9 mouse cellular contexts compared by ENCODE assay signal in genomic region chr10:42591993-42592686, GRCm38 (mm10). TPM values are rescaled to one million over a fixed set of nuclear protein-coding genes. Genes with fewer than 3 reads are reported as not detected.
DNase-seq lines count a peak whose midpoint lies in the region; ATAC-seq and TF ChIP-seq lines count a peak whose summit lies in the region.
"Had no signal": no experiment of that assay in that cellular context is flagged by ENCODE, and none has a peak within 500 bp of the region (broad histone marks: within the 10 kb centered on the region; RNA-seq: fewer than 3 reads in every experiment).

No protein-coding gene starts in this region.

- 0 out of 2 replicates have a peak, but pooled peaks cover 5% of the 10 kb centered on the region for H3K9me3 ChIP-seq in hindbrain, embryonic 12.5 days (replicated peaks)
- no peaks in the 10 kb centered on the region for H3K9me3 ChIP-seq in midbrain, embryonic 12.5 days

- WGBS in hindbrain, embryonic 12.5 days: under 1% methylated on average over 25 of the region's 25 CpGs
- 0% methylated on average over 25 of the region's 25 CpGs for WGBS in midbrain, embryonic 12.5 days

- H3K36me3 ChIP-seq in hindbrain, embryonic 12.5 days: no peaks in the 10 kb centered on the region
- no peaks in the 10 kb centered on the region for H3K36me3 ChIP-seq in midbrain, embryonic 12.5 days

- no peak for TF ChIP-seq CTCF in gastrocnemius, adult 2 months (IDR thresholded peaks at IDR 0.05)

- peaks cover 11% of the 10 kb centered on the region for H3K4me1 ChIP-seq in hindbrain, embryonic 12.5 days
- peaks cover 61% of the 10 kb centered on the region for H3K4me1 ChIP-seq in midbrain, embryonic 12.5 days

- ATAC-seq in hindbrain, embryonic 12.5 days (ENCODE audit: low FRiP score): peak; percentile 40; the same call in 1 of the 2 replicates
- peak; percentile 69 for ATAC-seq in midbrain, embryonic 12.5 days (ENCODE audit: low FRiP score, low read depth)

- peaks cover 96% of the 10 kb centered on the region for H3K27me3 ChIP-seq in hindbrain, embryonic 12.5 days
- peaks cover 87% of the 10 kb centered on the region for H3K27me3 ChIP-seq in midbrain, embryonic 12.5 days

- peak overlapping the region; percentile 46 for H3K4me2 ChIP-seq in hindbrain, embryonic 12.5 days (replicated peaks)
- H3K4me2 ChIP-seq in midbrain, embryonic 12.5 days (replicated peaks): peak overlapping the region; percentile 55

- intact Hi-C loops in gastrocnemius, adult 2 months (cut with DNase I): no loop called here
- intact Hi-C loops in left cerebral cortex, postnatal 36 days (cut with DNase I): no loop called here

- H3K4me3 ChIP-seq in gastrocnemius, adult 2 months: peak overlapping the region; percentile 49
- peak overlapping the region; percentile 21 for H3K4me3 ChIP-seq in hindbrain, embryonic 12.5 days
- H3K4me3 ChIP-seq in midbrain, embryonic 12.5 days: peak overlapping the region; percentile 30

- no peak for DNase-seq in gastrocnemius, adult 2 months
- DNase-seq in gastrocnemius, adult 18-20 months (ENCODE audit: low spot score): no peak
- DNase-seq in Muller cell, postnatal 12 days (ENCODE audit: inconsistent ontology term): peak; percentile 77
- DNase-seq in adrenal gland, postnatal 4 days (ENCODE audit: low spot score in 2 of 2): no peak
- DNase-seq in adrenal gland, adult 8-10 months: no peak
- no peak for DNase-seq in left cerebral cortex, postnatal 36 days (ENCODE audit: low spot score in 2 of 2)

- no peak overlapping the region for H3K27ac ChIP-seq in gastrocnemius, adult 2 months
- no peak overlapping the region for H3K27ac ChIP-seq in hindbrain, embryonic 12.5 days
- no peak overlapping the region for H3K27ac ChIP-seq in midbrain, embryonic 12.5 days (replicated peaks)

- H3K9ac ChIP-seq in hindbrain, embryonic 12.5 days: no peak overlapping the region
- H3K9ac ChIP-seq in midbrain, embryonic 12.5 days (replicated peaks): peak overlapping the region; percentile 34

RNA-seq across cellular contexts. Expression of gene Ostm1, which starts 8.5 kb away (rescaled TPM):
- 10 to 100 TPM; 14.7 to 22.2 TPM for total RNA-seq in gastrocnemius, adult 2 months (2021)
- 10 to 100 TPM; 18.3 to 24.3 TPM for total RNA-seq in gastrocnemius, adult 18-20 months (2021)
- 24.9 TPM in 2 replicates for polyA plus RNA-seq in hindbrain, embryonic 12.5 days (2016; fragmentation: Nextera tagmentation; extraction: Ambion mirVana)
- 35.4 and 40.1 TPM in 2 replicates for polyA plus RNA-seq in midbrain, embryonic 12.5 days (2016; fragmentation: Nextera tagmentation; extraction: Ambion mirVana)
- 10 to 100 TPM; 24.8 to 27.3 TPM for total RNA-seq in adrenal gland, postnatal 4 days (2021)
- total RNA-seq in adrenal gland, adult 8-10 months (2022): 10 to 100 TPM; 31.6 to 39.0 (median 36.8) TPM
- total RNA-seq in left cerebral cortex, postnatal 36 days (2021): 10 to 100 TPM; 47.1 to 55.2 TPM

RNA-seq across cellular contexts. Expression of gene Nr2e1, which starts 8.7 kb away (rescaled TPM):
- total RNA-seq in gastrocnemius, adult 2 months (2021): not detected
- not detected for total RNA-seq in gastrocnemius, adult 18-20 months (2021)
- polyA plus RNA-seq in hindbrain, embryonic 12.5 days (2016; fragmentation: Nextera tagmentation; extraction: Ambion mirVana): 1.1 and 2.1 TPM in 2 replicates
- polyA plus RNA-seq in midbrain, embryonic 12.5 days (2016; fragmentation: Nextera tagmentation; extraction: Ambion mirVana): 35.2 and 46.5 TPM in 2 replicates
- total RNA-seq in adrenal gland, postnatal 4 days (2021): not detected
- total RNA-seq in adrenal gland, adult 8-10 months (2022): not detected
- total RNA-seq in left cerebral cortex, postnatal 36 days (2021): 10 to 100 TPM; 12.1 to 12.9 TPM
- total RNA-seq: hematopoietic stem cell, adult 5-6 weeks had no signal

Comparison
In these comparisons a context has a peak if more than half of its experiments do, and no peak if none do; other contexts are left out.
1. RNA of gene Nr2e1, which starts 8.7 kb away (total RNA-seq): 12.1 to 12.9 TPM in left cerebral cortex, postnatal 36 days; not detected in gastrocnemius, adult 2 months, not detected in gastrocnemius, adult 18-20 months, not detected in adrenal gland, postnatal 4 days and not detected in adrenal gland, adult 8-10 months; every median in the first group is over 10 times any median in the second.
2. Peak in every context shown above with its lines, with median percentiles within 50 percentile points of each other: H3K4me3 ChIP-seq.